8 mouse cellular contexts compared by ENCODE assay signal in the genomic region with DNA sequence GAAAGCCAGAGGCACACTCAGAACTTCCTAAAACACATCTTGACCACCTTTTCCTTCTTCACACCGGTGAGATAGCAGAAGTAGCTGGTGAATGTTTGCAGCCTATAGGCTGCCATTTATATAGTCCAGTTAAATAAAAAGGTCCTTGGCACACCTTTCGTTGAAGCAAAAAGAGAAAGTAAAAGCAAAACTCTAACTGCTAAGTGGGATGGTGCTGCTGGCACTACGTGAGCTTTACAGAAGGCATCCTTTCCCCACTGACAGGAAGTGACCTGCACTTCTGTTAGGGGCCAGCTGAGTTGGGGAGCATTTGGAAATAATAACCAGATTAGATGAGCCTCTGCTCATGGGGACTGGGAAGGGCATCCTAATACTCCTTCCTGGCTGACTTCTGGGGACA. TPM values are rescaled to one million over a fixed set of nuclear protein-coding genes. Genes with fewer than 3 reads are reported as not detected.
A peak's percentile ranks its signal among the peaks of the same experiment; 100 is the strongest.
DNase-seq lines count a peak whose midpoint lies in the region; ATAC-seq and TF ChIP-seq lines count a peak whose summit lies in the region.

No protein-coding gene starts in this region.

- H3K9ac ChIP-seq in kidney, postnatal 0 days (ENCODE audit: low read depth, low read length): no peak overlapping the region
- peak overlapping the region; percentile 70; the same call in 1 of the 2 replicates for H3K9ac ChIP-seq in intestine, embryonic 16.5 days (ENCODE audit: low read depth, low read length)
- no peak overlapping the region for H3K9ac ChIP-seq in neural tube, embryonic 12.5 days

- no peak for TF ChIP-seq CTCF in kidney, postnatal 0 days (IDR thresholded peaks at IDR 0.05; ENCODE audit: low read depth)
- no peak for TF ChIP-seq CTCF in bone marrow, adult 2 months (IDR thresholded peaks at IDR 0.05; ENCODE audit: control insufficient read depth, insufficient read depth, low read length)

- H3K9me3 ChIP-seq in kidney, postnatal 0 days (replicated peaks; ENCODE audit: low read length): no peaks in the 10 kb centered on the region
- H3K9me3 ChIP-seq in intestine, embryonic 16.5 days (ENCODE audit: control insufficient read depth, low read length): no peaks in the 10 kb centered on the region
- H3K9me3 ChIP-seq in neural tube, embryonic 12.5 days: no peaks in the 10 kb centered on the region

- H3K4me2 ChIP-seq in kidney, postnatal 0 days (ENCODE audit: low read length): peak overlapping the region; percentile 87
- H3K4me2 ChIP-seq in intestine, embryonic 16.5 days (ENCODE audit: low read depth, low read length): peak overlapping the region; percentile 85
- H3K4me2 ChIP-seq in neural tube, embryonic 12.5 days (replicated peaks): peak overlapping the region; percentile 91

- peak overlapping the region; percentile 40; the same call in 1 of the 2 replicates for H3K4me3 ChIP-seq in kidney, postnatal 0 days (replicated peaks; ENCODE audit: low read depth, low read length)
- peak overlapping the region; percentile 63 for H3K4me3 ChIP-seq in bone marrow, adult 2 months (replicated peaks; ENCODE audit: control insufficient read depth, low read depth, low read length)
- peak overlapping the region; percentile 61 for H3K4me3 ChIP-seq in intestine, embryonic 16.5 days (ENCODE audit: low read length)
- H3K4me3 ChIP-seq in neural tube, embryonic 12.5 days: no peak overlapping the region

- 80% methylated on average over 3 of the region's 3 CpGs for WGBS in kidney, postnatal 0 days
- WGBS in bone marrow, adult 2 months: 4% methylated on average over 3 of the region's 3 CpGs
- 74% methylated on average over 3 of the region's 3 CpGs for WGBS in intestine, embryonic 16.5 days
- WGBS in neural tube, embryonic 12.5 days: 65% methylated on average over 3 of the region's 3 CpGs

- no peaks in the 10 kb centered on the region for H3K36me3 ChIP-seq in kidney, postnatal 0 days (ENCODE audit: insufficient read depth, low read length)
- H3K36me3 ChIP-seq in intestine, embryonic 16.5 days (ENCODE audit: control insufficient read depth, insufficient read depth, low read length): no peaks in the 10 kb centered on the region
- no peaks in the 10 kb centered on the region for H3K36me3 ChIP-seq in neural tube, embryonic 12.5 days

- no peak for TF ChIP-seq POLR2A in bone marrow, adult 2 months (IDR thresholded peaks at IDR 0.05; ENCODE audit: borderline replicate concordance, control insufficient read depth, low read depth, low read length)

- no peak overlapping the region for H3K27ac ChIP-seq in kidney, postnatal 0 days
- H3K27ac ChIP-seq in bone marrow, adult 2 months (ENCODE audit: control insufficient read depth, insufficient read depth, low read depth, low read length, poor library complexity): peak overlapping the region; percentile 85
- H3K27ac ChIP-seq in intestine, embryonic 16.5 days (ENCODE audit: low read length): no peak overlapping the region
- H3K27ac ChIP-seq in neural tube, embryonic 12.5 days: no peak overlapping the region

- no peaks in the 10 kb centered on the region for H3K4me1 ChIP-seq in kidney, postnatal 0 days (replicated peaks; ENCODE audit: insufficient read depth, low read length)
- no peaks in the 10 kb centered on the region; the same call in 1 of the 2 replicates for H3K4me1 ChIP-seq in bone marrow, adult 2 months (ENCODE audit: control insufficient read depth, insufficient read depth, low read length)
- peaks cover 4% of the 10 kb centered on the region; the same call in 1 of the 2 replicates for H3K4me1 ChIP-seq in intestine, embryonic 16.5 days (ENCODE audit: control insufficient read depth, insufficient read depth, low read length)
- H3K4me1 ChIP-seq in neural tube, embryonic 12.5 days: peaks cover 8% of the 10 kb centered on the region; the same call in 1 of the 2 replicates

- DNase-seq in kidney, postnatal 0 days (ENCODE audit: low spot score): no peak
- DNase-seq in kidney, postnatal 14 days: no peak
- no peak for DNase-seq in cerebellum, adult 9-10 months
- no peak for DNase-seq in adipocyte (ENCODE audit: low spot score)
- DNase-seq in urinary bladder, adult 2 months (ENCODE audit: low spot score): no peak

- no peak for ATAC-seq in kidney, postnatal 0 days (replicated peaks; ENCODE audit: low FRiP score, low read depth)
- ATAC-seq in intestine, embryonic 16.5 days: no peak
- no peak for ATAC-seq in neural tube, embryonic 12.5 days (ENCODE audit: low FRiP score, low read depth)

- H3K27me3 ChIP-seq in kidney, postnatal 0 days (ENCODE audit: insufficient read depth, low read length): no peaks in the 10 kb centered on the region
- no peaks in the 10 kb centered on the region for H3K27me3 ChIP-seq in intestine, embryonic 16.5 days (replicated peaks; ENCODE audit: control insufficient read depth, insufficient read depth, low read length)
- H3K27me3 ChIP-seq in neural tube, embryonic 12.5 days (replicated peaks): peaks cover 18% of the 10 kb centered on the region

RNA-seq across cellular contexts. Expression of a gene that starts 0.8 kb away (rescaled TPM):
- 1.4 and 1.6 TPM in 2 replicates for polyA plus RNA-seq in kidney, postnatal 0 days (2015; fragmentation: Nextera tagmentation; extraction: Ambion mirVana)
- 1.8 and 4.7 TPM in 2 replicates for polyA plus RNA-seq in bone marrow, adult 2 months (2011; ENCODE audit: insufficient read depth, insufficient read length, low replicate concordance, missing spikeins)
- polyA plus RNA-seq in intestine, embryonic 16.5 days (2015; fragmentation: Nextera tagmentation; extraction: Ambion mirVana): 0.84 and 1.2 TPM in 2 replicates
- polyA plus RNA-seq in neural tube, embryonic 12.5 days (2016; fragmentation: Nextera tagmentation; extraction: Ambion mirVana): 1.5 and 1.6 TPM in 2 replicates
- 1.1 and 1.2 TPM in 2 replicates for polyA plus RNA-seq in urinary bladder, adult 2 months (2012; rRNA removed)
